10 mouse cellular contexts compared by ENCODE assay signal in the genomic region with DNA sequence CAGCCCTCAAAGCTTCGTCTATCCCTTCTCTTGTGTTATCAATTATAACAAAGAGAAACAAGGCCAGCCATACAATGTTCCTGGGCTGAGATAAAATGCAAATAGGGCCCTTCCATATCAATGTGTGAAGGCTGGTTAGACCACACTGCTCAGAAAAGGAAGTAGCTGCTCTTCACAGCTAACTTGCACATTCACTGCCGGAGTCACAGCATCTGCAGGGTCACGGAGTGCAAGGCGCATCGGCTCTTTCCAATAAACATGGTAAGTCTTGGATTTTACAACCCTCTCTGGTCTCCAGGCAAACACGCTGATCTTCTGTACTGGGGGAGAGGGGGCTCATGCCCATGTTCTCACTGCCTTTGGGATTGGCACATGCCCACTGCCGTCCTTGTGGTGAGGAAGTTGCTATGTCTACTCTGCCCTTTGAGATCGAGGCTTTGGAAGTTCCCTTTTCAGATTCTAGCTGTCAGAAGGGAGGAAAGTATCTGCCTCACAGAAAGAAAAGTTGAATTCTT. TPM values are rescaled to one million over a fixed set of nuclear protein-coding genes. Genes with fewer than 3 reads are reported as not detected.
DNase-seq lines count a peak whose midpoint lies in the region; ATAC-seq and TF ChIP-seq lines count a peak whose summit lies in the region.
"Had no signal": no experiment of that assay in that cellular context is flagged by ENCODE, and none has a peak within 500 bp of the region (broad histone marks: within the 10 kb centered on the region; RNA-seq: fewer than 3 reads in every experiment).

A gene (plus strand): TSS at position 201 of the 515 bp plus-strand sequence.

- peak; percentile 60 for ATAC-seq in G1E (ENCODE audit: extremely low read depth, insufficient number of reproducible peaks, low FRiP score, poor library complexity, severe bottlenecking)
- ATAC-seq in kidney, embryonic 15.5 days (replicated peaks; ENCODE audit: low FRiP score) = no peak

- intact Hi-C loops in gastrocnemius, adult 2 months (cut with DNase I) = no loop called here
- intact Hi-C loops in gastrocnemius, postnatal 14 days (cut with DNase I; ENCODE audit: low total_unique reads) = no loop called here
- intact Hi-C loops in left cerebral cortex, postnatal 4 days (cut with DNase I) = no loop called here

- H3K36me3 ChIP-seq in G1E (replicated peaks) = peaks cover 12% of the 10 kb centered on the region
- no peaks in the 10 kb centered on the region for H3K36me3 ChIP-seq in macrophage (ENCODE audit: inconsistent target)
- no peaks in the 10 kb centered on the region for H3K36me3 ChIP-seq in kidney, embryonic 15.5 days
- H3K36me3 ChIP-seq: heart, embryonic 13.5 days; limb, embryonic 13.5 days had no signal

- H3K4me2 ChIP-seq in kidney, embryonic 15.5 days = no peak within 1 kb of the TSS
- H3K4me2 ChIP-seq: heart, embryonic 13.5 days; limb, embryonic 13.5 days had no signal

- H3K27ac ChIP-seq in gastrocnemius, adult 2 months = peak within 1 kb of the TSS; percentile 4; the same call in 1 of the 2 replicates
- H3K27ac ChIP-seq in macrophage = peak within 1 kb of the TSS; percentile 88
- no peak within 1 kb of the TSS for H3K27ac ChIP-seq in kidney, embryonic 15.5 days
- H3K27ac ChIP-seq: heart, embryonic 13.5 days; limb, embryonic 13.5 days had no signal

- 2% methylated on average over 8 of the region's 8 CpGs for WGBS in macrophage (ENCODE audit: missing documents)
- 79% methylated on average over 8 of the region's 8 CpGs for WGBS in kidney, embryonic 15.5 days

- no peaks in the 10 kb centered on the region for H3K9me3 ChIP-seq in G1E (replicated peaks)
- no peaks in the 10 kb centered on the region for H3K9me3 ChIP-seq in kidney, embryonic 15.5 days (replicated peaks)
- H3K9me3 ChIP-seq: heart, embryonic 13.5 days; limb, embryonic 13.5 days had no signal

- DNase-seq in gastrocnemius, adult 2 months = no peak
- no peak for DNase-seq in gastrocnemius, postnatal 14 days
- no peak for DNase-seq in G1E (ENCODE audit: low spot score)
- DNase-seq in gonadal fat pad, adult 2 months (ENCODE audit: low read depth) = no peak
- DNase-seq in left cerebral cortex, postnatal 4 days = no peak
- no peak for DNase-seq in frontal cortex, postnatal 25 days (ENCODE audit: low spot score in 2 of 2)

- peaks cover 45% of the 10 kb centered on the region for H3K79me2 ChIP-seq in macrophage (ENCODE audit: inconsistent target)

- no peak within 1 kb of the TSS for H3K9ac ChIP-seq in kidney, embryonic 15.5 days
- H3K9ac ChIP-seq: heart, embryonic 13.5 days; limb, embryonic 13.5 days had no signal

- TF ChIP-seq CTCF in gastrocnemius, adult 2 months (IDR thresholded peaks at IDR 0.05) = no peak
- TF ChIP-seq CTCF in G1E (IDR thresholded peaks at IDR 0.05; ENCODE audit: low read depth, low read length) = no peak

- no peaks in the 10 kb centered on the region for H3K27me3 ChIP-seq in G1E (ENCODE audit: insufficient read depth, low read length)
- H3K27me3 ChIP-seq in kidney, embryonic 15.5 days = no peaks in the 10 kb centered on the region
- H3K27me3 ChIP-seq: heart, embryonic 13.5 days; limb, embryonic 13.5 days had no signal

- peaks cover 76% of the 10 kb centered on the region for H3K4me1 ChIP-seq in G1E (ENCODE audit: insufficient read depth, low read depth, low read length)
- no peaks in the 10 kb centered on the region for H3K4me1 ChIP-seq in kidney, embryonic 15.5 days

- H3K4me3 ChIP-seq in gastrocnemius, adult 2 months = no peak within 1 kb of the TSS; the same call in 1 of the 2 replicates
- H3K4me3 ChIP-seq in G1E (ENCODE audit: low read depth, low read length) (peak within 1 kb of the TSS; percentile 71), macrophage (ENCODE audit: inconsistent target) (peak within 1 kb of the TSS; percentile 42)
- H3K4me3 ChIP-seq in kidney, embryonic 15.5 days (replicated peaks) = no peak within 1 kb of the TSS
- H3K4me3 ChIP-seq: heart, embryonic 13.5 days; limb, embryonic 13.5 days had no signal

RNA-seq across cellular contexts. Expression of the gene that starts here (rescaled TPM):
- 1 to 10 TPM; 1.4 to 2.5 TPM for total RNA-seq in gastrocnemius, adult 2 months (2021)
- total RNA-seq in gastrocnemius, postnatal 14 days (2021) = 1 to 10 TPM; 2.0 to 3.4 TPM
- total RNA-seq in G1E (2014; fragmentation: Nextera tagmentation) = 292 and 317 TPM in 2 replicates
- 126 and 146 TPM in 2 replicates for total RNA-seq in G1E (2017)
- polyA plus RNA-seq in G1E (2012) = 1,103 and 1,581 TPM in 2 replicates
- polyA plus RNA-seq in gonadal fat pad, adult 2 months (2012; rRNA removed) = 14.6 and 26.1 TPM in 2 replicates
- 1,000 to 10,000 TPM in 25 of 26 experiments, 100 to 1,000 TPM in 1; 946 to 4,580 (median 3,223) TPM for total RNA-seq in macrophage (2018; cell fraction: chromatin; rRNA removed)
- total RNA-seq in macrophage (2018; cell fraction: cytosol; rRNA removed) = 1,000 to 10,000 TPM in 9 of 26 experiments, 100 to 1,000 TPM in 17; 417 to 1,132 (median 746) TPM
- 1,000 to 10,000 TPM; 1,077 to 2,236 (median 1,801) TPM for total RNA-seq in macrophage (2018; cell fraction: nucleus; rRNA removed)
- polyA plus RNA-seq in macrophage (2018) = 370 to 786 TPM (median 465 TPM) in 3 replicates
- polyA plus RNA-seq in kidney, embryonic 15.5 days (2015; fragmentation: Nextera tagmentation; extraction: Ambion mirVana) = 4.2 and 4.4 TPM in 2 replicates
- total RNA-seq in left cerebral cortex, postnatal 4 days (2021) = 1 to 10 TPM; 4.9 to 5.3 TPM

Comparison
In these comparisons a context has a peak if more than half of its experiments do, and no peak if none do; other contexts are left out.
1. RNA of the gene that starts here (total RNA-seq): 126 to 317 TPM in G1E; 4.9 to 5.3 TPM in left cerebral cortex, postnatal 4 days, 2.0 to 3.4 TPM in gastrocnemius, postnatal 14 days and 1.4 to 2.5 TPM in gastrocnemius, adult 2 months; every median in the first group is over 10 times any median in the second.
2. RNA of the gene that starts here (polyA plus RNA-seq): 1,103 to 1,581 TPM in G1E and 370 to 786 TPM in macrophage; 14.6 to 26.1 TPM in gonadal fat pad, adult 2 months and 4.2 to 4.4 TPM in kidney, embryonic 15.5 days; every median in the first group is over 10 times any median in the second.
3. H3K4me3 ChIP-seq: peak in G1E (single experiment) and macrophage (single experiment); none in gastrocnemius, adult 2 months (single experiment) and kidney, embryonic 15.5 days (single experiment).